Mouse (Mus musculus): ENCODE results near the gene Ugt1a6a. TPM values are rescaled to one million over a fixed set of nuclear protein-coding genes. Genes with fewer than 3 reads are reported as not detected.
"Not testable (repeated sequence)": the region's sequence is repeated elsewhere in the genome, so short reads cannot be mapped to it uniquely, and the experiment has no call there.

The Ugt1a6a gene
- 3.2 and 3.3 TPM in 2 replicates for polyA plus RNA-seq (2015; fragmentation: Nextera tagmentation; extraction: Ambion mirVana)

- H3K27me3 ChIP-seq; H3K4me2 ChIP-seq; H3K9ac ChIP-seq; ATAC-seq (ENCODE audit: borderline replicate concordance, extremely low read depth, low FRiP score, low TSS enrichment); H3K36me3 ChIP-seq; H3K9me3 ChIP-seq; H3K4me3 ChIP-seq; H3K4me1 ChIP-seq: not testable (repeated sequence)
- H3K27ac ChIP-seq = peak within 1 kb of the TSS; percentile 41; the same call in 1 of the 2 replicates
- 35% methylated on average over 5 of the region's 5 CpGs for WGBS
Observed at GRCm38 (mm10) chr1:88134457-88135011, at the start of gene Ugt1a6a. Gene Ugt1a6a (plus strand): TSS chr1:88134809.

GRCm38 (mm10) chr1:88086125-88086524 is 48.5 kb upstream of the Ugt1a6a start:
- Histone ChIP-seq H3K9ac (no peak overlapping the region), H3K4me2 (no peak overlapping the region), H3K4me3 (no peak overlapping the region), H3K27me3 (no peaks in the 10 kb centered on the region), H3K4me1 (no peaks in the 10 kb centered on the region), H3K36me3 (no peaks in the 10 kb centered on the region), H3K9me3 (no peaks in the 10 kb centered on the region), H3K27ac (no peak overlapping the region)
- WGBS = 62% methylated on average over 1 of the region's 1 CpGs
- no peak for ATAC-seq (ENCODE audit: borderline replicate concordance, extremely low read depth, low FRiP score, low TSS enrichment)

DNA sequence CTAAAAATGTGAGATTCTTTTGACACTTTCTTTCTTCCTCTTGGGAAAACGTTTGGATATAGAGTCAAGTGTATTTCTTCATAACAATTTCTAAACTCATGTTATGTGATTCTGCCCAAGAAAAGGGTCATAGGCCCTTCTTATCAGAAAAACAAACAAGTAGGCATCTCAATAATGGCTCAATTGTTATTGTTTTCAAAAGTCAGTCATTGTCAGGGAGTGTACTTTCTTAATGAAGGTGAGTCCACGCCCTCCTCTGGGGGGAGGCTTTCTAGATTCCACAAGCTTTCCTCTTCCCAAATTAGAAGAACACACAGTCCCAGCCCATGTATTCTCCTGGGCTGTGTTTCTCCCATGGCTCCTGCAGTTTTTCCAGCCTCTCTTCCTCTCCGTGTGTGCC is 47.1 kb upstream of the Ugt1a6a start, which contains the start of gene Ugt1a8:
Gene Ugt1a8 (plus strand): TSS at position 301 of the 400 bp plus-strand sequence.
- H3K27ac ChIP-seq = no peak within 1 kb of the TSS
- ATAC-seq (ENCODE audit: borderline replicate concordance, extremely low read depth, low FRiP score, low TSS enrichment) = no peak
- 55% methylated on average over 3 of the region's 3 CpGs for WGBS

GRCm38 (mm10) chr1:88092341-88092740 is 42.3 kb upstream of the Ugt1a6a start:
- Histone ChIP-seq H3K4me2 (no peak overlapping the region), H3K9ac (no peak overlapping the region), H3K36me3 (no peaks in the 10 kb centered on the region), H3K27ac (no peak overlapping the region), H3K9me3 (no peaks in the 10 kb centered on the region), H3K27me3 (no peaks in the 10 kb centered on the region), H3K4me1 (peaks cover 5% of the 10 kb centered on the region), H3K4me3 (no peak overlapping the region)
- ATAC-seq (ENCODE audit: borderline replicate concordance, extremely low read depth, low FRiP score, low TSS enrichment) = no peak

More for the DNA sequence above, 47.1 kb upstream of the Ugt1a6a start, which contains the start of gene Ugt1a8:
- H3K36me3 ChIP-seq = no peaks in the 10 kb centered on the region
- H3K4me2 ChIP-seq = no peak within 1 kb of the TSS
- H3K27me3 ChIP-seq = no peaks in the 10 kb centered on the region
- H3K9ac ChIP-seq = no peak within 1 kb of the TSS
- no peak within 1 kb of the TSS for H3K4me3 ChIP-seq
- H3K9me3 ChIP-seq = no peaks in the 10 kb centered on the region
- no peaks in the 10 kb centered on the region for H3K4me1 ChIP-seq

- H3K9me3 ChIP-seq; H3K27me3 ChIP-seq; H3K4me2 ChIP-seq; H3K36me3 ChIP-seq; H3K9ac ChIP-seq; H3K4me1 ChIP-seq; ATAC-seq (ENCODE audit: borderline replicate concordance, extremely low read depth, low FRiP score, low TSS enrichment); H3K4me3 ChIP-seq: not testable (repeated sequence)
- peak overlapping the region; percentile 65 for H3K27ac ChIP-seq
- 63% methylated on average over 3 of the region's 3 CpGs for WGBS
Observed at GRCm38 (mm10) chr1:88094270-88094676, 40.3 kb upstream of the Ugt1a6a start.

DNA sequence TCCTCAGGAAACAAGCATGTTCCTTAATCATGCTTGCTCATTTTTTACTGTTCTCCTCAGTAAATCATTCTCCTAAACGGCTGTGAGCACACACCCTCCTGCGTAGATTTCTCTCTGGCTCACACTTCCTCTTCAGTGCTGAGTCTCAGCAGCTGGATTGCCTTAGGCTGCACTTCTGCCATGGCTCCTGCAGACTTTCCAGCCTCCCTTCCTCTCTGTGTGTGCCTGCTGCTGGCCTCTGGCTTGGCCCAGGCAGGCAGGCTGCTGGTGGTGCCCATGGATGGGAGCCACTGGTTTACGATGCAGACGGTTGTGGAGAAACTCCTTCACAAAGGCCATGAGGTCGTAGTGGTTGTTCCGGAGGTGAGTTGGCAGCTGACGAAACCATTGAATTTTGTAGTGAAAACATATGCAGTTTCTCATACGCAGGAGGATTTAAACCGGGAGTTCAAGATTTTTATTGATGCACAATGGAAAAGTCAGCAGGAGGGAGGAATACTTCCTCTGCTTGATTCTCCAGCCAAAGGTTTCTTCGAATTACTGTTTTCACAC is 39.6 kb upstream of the Ugt1a6a start, which contains the start of gene Ugt1a7c:
Gene Ugt1a7c (plus strand): TSS at position 122 of the 552 bp plus-strand sequence.
- no peaks in the 10 kb centered on the region for H3K9me3 ChIP-seq
- no peaks in the 10 kb centered on the region for H3K36me3 ChIP-seq
- peak within 1 kb of the TSS; percentile 65 for H3K27ac ChIP-seq
- H3K4me3 ChIP-seq = no peak within 1 kb of the TSS
- H3K4me2 ChIP-seq = peak within 1 kb of the TSS; percentile 21; the same call in 1 of the 2 replicates
- no peak within 1 kb of the TSS for H3K9ac ChIP-seq
- ATAC-seq (ENCODE audit: borderline replicate concordance, extremely low read depth, low FRiP score, low TSS enrichment) = peak; percentile 88
- H3K27me3 ChIP-seq = no peaks in the 10 kb centered on the region
- peaks cover 5% of the 10 kb centered on the region for H3K4me1 ChIP-seq
- 31% methylated on average over 10 of the region's 10 CpGs for WGBS

DNA sequence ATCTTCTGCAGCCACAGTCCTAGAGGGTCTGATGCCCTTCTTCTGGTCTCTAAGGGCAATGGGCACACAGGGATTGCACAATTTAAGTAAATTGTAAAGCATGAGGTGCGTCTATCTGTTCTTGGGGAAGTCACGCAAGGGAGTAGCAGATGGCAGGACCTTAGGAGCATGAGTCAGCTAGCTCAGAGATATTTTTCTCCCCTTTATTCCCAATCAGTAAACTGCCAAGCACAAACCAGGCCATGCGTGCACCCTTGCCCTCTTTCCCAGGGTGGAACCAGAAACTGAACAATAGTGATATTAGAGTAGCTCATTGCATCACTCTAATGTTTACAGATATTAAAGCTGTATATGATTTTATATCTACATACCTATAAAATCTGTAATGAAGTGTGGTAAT is 36.1 kb upstream of the Ugt1a6a start:
- WGBS = 77% methylated on average over 3 of the region's 3 CpGs
- not testable (repeated sequence) for H3K9ac ChIP-seq

DNA sequence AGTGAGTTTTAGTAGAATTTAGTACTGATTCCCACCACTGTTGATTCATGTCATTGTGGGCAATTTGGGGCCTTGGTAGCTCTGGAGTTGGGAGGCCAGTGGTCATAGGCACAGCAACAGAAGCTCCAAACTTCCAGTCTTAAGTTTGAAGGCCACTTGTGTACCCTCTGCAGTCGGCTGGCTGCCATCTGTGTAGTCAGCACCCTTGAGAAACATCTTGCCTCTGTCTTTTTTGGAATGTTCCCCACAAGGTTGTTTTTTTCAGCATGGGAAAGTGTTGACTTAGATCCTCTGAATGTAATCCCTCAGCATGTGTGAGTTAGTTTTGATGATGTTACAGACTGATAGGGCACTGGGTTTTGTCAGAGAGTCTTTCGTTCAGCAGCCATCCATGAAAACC is 34.9 kb upstream of the Ugt1a6a start:
- H3K36me3 ChIP-seq; ATAC-seq (ENCODE audit: borderline replicate concordance, extremely low read depth, low FRiP score, low TSS enrichment): not testable (repeated sequence)
- 79% methylated on average over 2 of the region's 2 CpGs for WGBS

More for the DNA sequence above, 36.1 kb upstream of the Ugt1a6a start:
- H3K4me1 ChIP-seq; H3K4me2 ChIP-seq; H3K27ac ChIP-seq; ATAC-seq (ENCODE audit: borderline replicate concordance, extremely low read depth, low FRiP score, low TSS enrichment); H3K36me3 ChIP-seq; H3K27me3 ChIP-seq; H3K9me3 ChIP-seq; H3K4me3 ChIP-seq: not testable (repeated sequence)

GRCm38 (mm10) chr1:88103019-88103418 is 31.6 kb upstream of the Ugt1a6a start, which contains the start of gene Ugt1a6b:
Gene Ugt1a6b (plus strand): TSS chr1:88103252.
- H3K36me3 ChIP-seq; H3K27me3 ChIP-seq; H3K4me3 ChIP-seq; H3K9me3 ChIP-seq; H3K4me1 ChIP-seq; H3K9ac ChIP-seq; H3K4me2 ChIP-seq; H3K27ac ChIP-seq; ATAC-seq (ENCODE audit: borderline replicate concordance, extremely low read depth, low FRiP score, low TSS enrichment): not testable (repeated sequence)
- WGBS = 37% methylated on average over 3 of the region's 3 CpGs

More for the DNA sequence above, 34.9 kb upstream of the Ugt1a6a start:
- H3K27me3 ChIP-seq, H3K4me2 ChIP-seq, H3K4me3 ChIP-seq, H3K4me1 ChIP-seq, H3K9me3 ChIP-seq, H3K27ac ChIP-seq, H3K9ac ChIP-seq: not testable (repeated sequence)

DNA sequence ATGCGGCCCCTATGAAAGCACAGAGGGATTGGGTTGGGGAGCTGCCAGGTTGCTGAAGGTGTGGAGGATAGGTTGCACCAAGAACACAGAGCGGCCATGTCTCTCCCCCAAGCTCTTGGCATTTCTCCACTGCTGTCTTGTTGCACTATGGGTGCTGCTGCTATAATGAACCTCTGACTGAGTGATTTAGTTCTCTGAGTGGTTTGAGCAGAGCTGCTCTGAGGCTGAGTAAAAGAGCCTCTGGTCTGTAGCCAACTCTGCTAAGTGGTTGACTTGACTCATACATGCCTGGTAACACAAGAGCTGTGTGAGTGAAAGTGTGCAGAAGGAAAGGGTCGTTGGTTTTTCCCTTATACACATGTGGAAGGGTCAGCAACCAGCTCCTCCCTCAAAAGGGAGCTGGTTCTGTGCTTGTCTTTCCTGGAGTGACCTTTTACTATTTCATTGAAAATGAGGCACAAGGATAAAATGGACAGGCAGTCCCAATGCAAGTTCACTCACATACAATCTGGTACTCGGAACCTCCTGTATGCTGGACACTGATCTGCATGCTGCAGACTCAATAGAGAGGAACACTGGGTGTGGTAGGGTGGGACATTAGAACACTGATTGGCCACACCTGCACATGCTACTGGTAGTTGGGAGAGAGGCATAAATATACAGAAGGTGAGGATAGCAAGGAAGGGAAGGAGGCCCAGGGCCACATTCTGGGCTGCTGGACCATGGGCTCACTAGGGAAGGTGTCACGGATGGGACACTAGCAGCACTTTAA is 30.7 kb upstream of the Ugt1a6a start:
- not testable (repeated sequence) for H3K27me3 ChIP-seq, H3K9me3 ChIP-seq, H3K27ac ChIP-seq, H3K4me2 ChIP-seq, H3K4me1 ChIP-seq, H3K36me3 ChIP-seq, H3K9ac ChIP-seq, H3K4me3 ChIP-seq
- WGBS = 62% methylated on average over 4 of the region's 5 CpGs
- peak; percentile 11; the same call in 1 of the 2 replicates for ATAC-seq (ENCODE audit: borderline replicate concordance, extremely low read depth, low FRiP score, low TSS enrichment)

DNA sequence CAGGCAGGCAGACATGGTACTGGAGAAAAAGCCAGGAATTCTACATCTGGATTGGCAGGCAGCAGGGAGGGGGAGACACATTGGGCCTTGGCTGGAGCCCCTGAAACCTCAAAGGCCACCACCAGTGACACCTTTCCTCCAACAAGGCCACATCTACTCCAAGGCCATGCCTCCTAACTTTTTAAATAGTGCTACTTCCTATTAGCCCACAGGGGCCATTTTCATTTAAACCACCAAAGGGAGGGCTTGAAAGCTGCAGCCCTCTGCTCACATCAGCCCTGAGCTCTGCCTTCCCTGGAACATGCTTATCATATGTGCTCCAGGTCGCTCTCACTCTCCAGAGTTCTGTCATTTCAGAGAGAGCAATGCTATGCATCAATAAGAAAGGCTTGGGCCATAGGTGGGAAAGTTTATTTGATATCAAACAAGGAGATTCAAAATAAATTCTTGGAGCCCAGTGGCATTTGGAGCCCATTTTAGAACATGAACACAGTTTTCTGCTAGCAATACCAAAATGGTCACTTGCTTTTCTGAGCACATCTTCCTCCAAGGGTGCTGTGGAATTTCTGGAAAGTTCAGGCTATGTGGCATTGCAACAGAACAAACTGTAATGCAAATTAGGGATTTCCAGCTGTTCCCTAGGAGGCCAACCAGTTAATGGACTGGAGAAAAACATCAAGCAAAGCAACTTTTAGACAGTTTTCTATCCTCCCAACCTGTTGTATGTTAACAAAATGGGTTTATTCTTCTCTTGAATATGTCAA is 29.8 kb upstream of the Ugt1a6a start:
- Histone ChIP-seq H3K36me3 (no peaks in the 10 kb centered on the region), H3K27me3 (no peaks in the 10 kb centered on the region), H3K4me3 (no peak overlapping the region), H3K9me3 (no peaks in the 10 kb centered on the region), H3K27ac (no peak overlapping the region), H3K4me1 (no peaks in the 10 kb centered on the region), H3K9ac (no peak overlapping the region), H3K4me2 (no peak overlapping the region)
- WGBS = 85% methylated on average over 1 of the region's 1 CpGs
- ATAC-seq (ENCODE audit: borderline replicate concordance, extremely low read depth, low FRiP score, low TSS enrichment) = no peak

Data from lung, embryonic 15.5 days (tissue).